Mouse (Mus musculus) lung, postnatal 0 days (tissue): ENCODE results near the gene Fry. TPM values are rescaled to one million over a fixed set of nuclear protein-coding genes. Genes with fewer than 3 reads are reported as not detected.

Experiments
- ATAC-seq: fragments of 200-750 bp; cut with Nextera tagmentation; 2 replicates; pipeline ENCODE4 v1.8.0; 2017; ENCODE audit warnings: moderate library complexity
- DNase-seq: peaks from one replicate; pipeline ENCODE4 v3.0.0-alpha.2; 2016; ENCODE audit warnings: low spot score
- H3K27ac ChIP-seq: fragments of 300-500 bp; sonication (generic); 2 replicates; pipeline ENCODE4 v1.5.1; 2014; ENCODE audit warnings: antibody characterized with exemption, mild to moderate bottlenecking, low read length, mixed read lengths
- H3K27me3 ChIP-seq: fragments of 300-500 bp; sonication (generic); replicated peaks from 2 replicates; pipeline ENCODE4 v1.6.1; 2014; ENCODE audit warnings: low read length, mixed read lengths; ENCODE audit not compliant: insufficient read depth
- H3K36me3 ChIP-seq: fragments of 300-500 bp; sonication (generic); 2 replicates; pipeline ENCODE4 v1.6.1; 2014; ENCODE audit warnings: low read length, mixed read lengths; ENCODE audit not compliant: insufficient read depth
- H3K4me1 ChIP-seq: fragments of 300-500 bp; sonication (generic); 2 replicates; pipeline ENCODE4 v1.6.1; 2014; ENCODE audit warnings: antibody characterized with exemption, low read depth, low read length, mixed read lengths; ENCODE audit not compliant: insufficient read depth
- H3K4me2 ChIP-seq: fragments of 300-500 bp; sonication (generic); replicated peaks from 2 replicates; pipeline ENCODE4 v1.6.1; 2014; ENCODE audit warnings: low read depth, mild to moderate bottlenecking, low read length, moderate library complexity, mixed read lengths
- H3K4me3 ChIP-seq: fragments of 300-500 bp; sonication (generic); 2 replicates; pipeline ENCODE4 v1.5.1; 2014; ENCODE audit warnings: low read depth, low read length
- H3K9ac ChIP-seq: fragments of 300-500 bp; sonication (generic); replicated peaks from 2 replicates; pipeline ENCODE4 v1.6.1; 2014; ENCODE audit warnings: low read depth, mild to moderate bottlenecking
- H3K9me3 ChIP-seq: fragments of 300-500 bp; sonication (generic); 2 replicates; pipeline ENCODE4 v1.6.1; 2016; ENCODE audit warnings: low read length, mixed read lengths
- CTCF ChIP-seq: IDR thresholded peaks from 2 replicates; pipeline ENCODE4 v1.5.1; 2016; ENCODE audit warnings: antibody characterized with exemption, mild to moderate bottlenecking
- EP300 ChIP-seq: IDR thresholded peaks from 2 replicates; pipeline ENCODE4 v1.6.1; 2016; ENCODE audit warnings: antibody characterized with exemption, mild to moderate bottlenecking, control low read depth
- WGBS: fragments of 180-500 bp; shearing (Covaris S2); extraction: QIAGEN DNeasy Blood & Tissue Kit; methylation state at CpG from one replicate; pipeline ENCODE4 v1.1.7; 2014; 5-methylcytosine and 5-hydroxymethylcytosine counted together
- polyA plus RNA-seq: library from polyadenylated mRNA; unstranded; fragments of >200 nt; fragmentation: Nextera tagmentation; extraction: Ambion mirVana; gene quantifications from 2 replicates; pipeline ENCODE4 v1.2.1, GENCODE M21; 2015

Fry gene
- polyA plus RNA-seq, 1 experiment from 2014 or later, result 20.8 TPM

DNA sequence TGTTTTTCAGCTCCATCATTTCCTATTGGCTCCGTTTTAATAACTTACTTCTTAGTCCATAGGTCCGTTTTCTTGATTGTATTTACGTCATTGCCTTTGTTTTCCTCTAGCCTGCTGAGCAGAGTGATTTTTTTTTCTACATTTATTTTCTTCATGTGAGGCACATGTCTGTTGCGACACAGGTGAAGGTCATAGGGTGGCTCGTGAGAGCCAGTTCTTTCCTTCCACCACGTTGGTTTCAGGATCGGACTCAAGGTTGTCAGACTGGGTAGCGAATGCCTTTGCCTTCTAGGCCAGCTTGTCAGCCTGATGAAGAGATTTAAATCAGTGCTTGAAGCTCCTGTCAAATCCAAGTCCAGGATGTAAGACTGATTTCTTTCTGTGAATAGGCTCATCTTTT, 101.0 kb downstream of the Fry start:
- Histone ChIP-seq H3K4me1 (no peaks in the 10 kb centered on the region), H3K9me3 (no peaks in the 10 kb centered on the region), H3K9ac (no peak overlapping the region), H3K27ac (no peak overlapping the region), H3K4me3 (no peak overlapping the region), H3K27me3 (no peaks in the 10 kb centered on the region), H3K4me2 (no peak overlapping the region), H3K36me3 (no peaks in the 10 kb centered on the region)
- 76% methylated on average over 8 of the region's 8 CpGs for WGBS
- DNase-seq (no peak), ATAC-seq (no peak)
- TF ChIP-seq CTCF (no peak), EP300 (no peak)

DNA sequence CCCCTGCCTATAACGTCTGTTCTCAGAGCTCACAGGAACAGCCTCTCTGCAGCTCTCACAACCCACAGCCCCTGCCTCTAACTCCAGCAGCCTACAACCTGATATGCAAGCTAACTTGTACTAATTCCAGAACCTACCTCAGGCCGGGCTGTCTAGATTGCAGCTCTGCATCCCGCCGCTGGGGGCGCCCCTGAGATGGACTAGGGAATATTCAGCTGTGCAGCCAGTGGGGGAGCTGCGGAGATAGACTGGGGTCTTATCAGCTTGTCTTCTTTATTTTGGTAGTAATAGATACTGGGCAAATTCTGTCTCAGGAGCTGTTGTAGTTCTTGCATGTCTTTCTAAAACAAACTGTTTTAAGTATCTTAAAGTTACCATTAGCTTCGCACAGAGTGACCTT, 101.9 kb downstream of the Fry start:
- Histone ChIP-seq H3K9me3 (no peaks in the 10 kb centered on the region), H3K4me1 (no peaks in the 10 kb centered on the region), H3K4me2 (no peak overlapping the region), H3K4me3 (no peak overlapping the region), H3K36me3 (no peaks in the 10 kb centered on the region), H3K27me3 (no peaks in the 10 kb centered on the region), H3K27ac (no peak overlapping the region), H3K9ac (no peak overlapping the region)
- peak; percentile 80 for TF ChIP-seq CTCF
- TF ChIP-seq EP300, result no peak
- DNase-seq (peak; percentile 41), ATAC-seq (no peak)
- WGBS, result 35% methylated on average over 7 of the region's 7 CpGs

DNA sequence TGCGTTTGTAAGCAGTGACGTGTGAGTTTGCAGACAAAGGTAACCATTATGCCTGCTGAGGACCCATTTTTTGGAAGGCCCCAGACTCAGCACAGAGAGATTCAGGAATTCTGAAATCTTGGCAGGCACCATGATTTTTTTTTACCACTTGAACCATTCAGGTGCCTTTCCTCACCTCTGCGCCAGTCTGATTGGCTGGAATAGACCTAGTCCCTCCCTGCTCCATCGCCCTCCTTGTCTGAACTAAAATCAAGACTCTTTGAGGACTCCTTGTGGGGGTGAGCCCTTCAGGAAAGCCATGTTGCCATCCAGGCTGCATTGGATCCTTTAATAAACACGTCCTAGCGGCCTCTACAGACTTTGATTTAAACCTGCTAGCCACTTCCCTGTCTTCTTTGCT, 103.4 kb downstream of the Fry start:
- ATAC-seq (no peak), DNase-seq (no peak)
- Histone ChIP-seq H3K27me3 (no peaks in the 10 kb centered on the region), H3K4me2 (no peak overlapping the region), H3K4me3 (no peak overlapping the region), H3K27ac (no peak overlapping the region), H3K36me3 (no peaks in the 10 kb centered on the region), H3K9me3 (no peaks in the 10 kb centered on the region), H3K9ac (no peak overlapping the region), H3K4me1 (no peaks in the 10 kb centered on the region)
- WGBS, result 74% methylated on average over 6 of the region's 6 CpGs
- no peak for TF ChIP-seq EP300
- no peak for TF ChIP-seq CTCF

DNA sequence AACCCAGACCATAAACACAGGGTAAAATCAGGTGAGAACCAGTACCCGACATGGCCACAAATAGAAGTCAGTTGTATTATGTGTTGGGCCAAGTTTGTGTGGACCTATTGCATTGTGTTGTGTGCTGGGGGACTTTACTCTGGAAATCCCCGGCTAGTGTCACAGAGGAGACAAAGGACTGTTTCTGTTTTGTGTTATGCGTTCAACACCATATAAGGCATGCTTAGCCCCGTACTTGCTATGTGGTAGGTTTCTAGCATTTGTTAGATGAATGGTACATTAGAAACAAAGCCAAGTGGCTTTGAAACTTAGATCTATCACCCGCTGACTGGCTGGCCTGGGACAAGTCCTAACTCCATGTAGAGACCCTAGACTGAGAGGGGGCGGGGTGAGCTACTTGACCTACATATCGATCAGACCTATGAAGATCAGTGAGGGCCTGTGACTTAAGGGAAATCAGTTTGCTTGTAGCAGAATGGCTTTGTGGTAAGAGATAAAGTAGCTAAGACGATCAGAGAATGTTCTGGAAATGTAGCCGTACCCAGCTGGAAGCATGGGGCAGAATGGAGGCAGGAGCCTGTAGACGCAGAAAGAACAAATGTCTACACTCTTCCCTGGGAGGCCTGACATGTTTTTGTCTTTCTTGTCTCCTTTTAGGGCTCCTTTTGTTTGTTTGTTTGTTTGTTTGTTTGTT, 105.2 kb downstream of the Fry start:
- ATAC-seq (no peak), DNase-seq (no peak)
- Histone ChIP-seq H3K36me3 (no peaks in the 10 kb centered on the region), H3K27me3 (no peaks in the 10 kb centered on the region), H3K4me2 (no peak overlapping the region), H3K4me1 (no peaks in the 10 kb centered on the region), H3K27ac (no peak overlapping the region), H3K9me3 (no peaks in the 10 kb centered on the region), H3K4me3 (no peak overlapping the region), H3K9ac (no peak overlapping the region)
- TF ChIP-seq EP300 (no peak), CTCF (no peak)
- 88% methylated on average over 10 of the region's 10 CpGs for WGBS

DNA sequence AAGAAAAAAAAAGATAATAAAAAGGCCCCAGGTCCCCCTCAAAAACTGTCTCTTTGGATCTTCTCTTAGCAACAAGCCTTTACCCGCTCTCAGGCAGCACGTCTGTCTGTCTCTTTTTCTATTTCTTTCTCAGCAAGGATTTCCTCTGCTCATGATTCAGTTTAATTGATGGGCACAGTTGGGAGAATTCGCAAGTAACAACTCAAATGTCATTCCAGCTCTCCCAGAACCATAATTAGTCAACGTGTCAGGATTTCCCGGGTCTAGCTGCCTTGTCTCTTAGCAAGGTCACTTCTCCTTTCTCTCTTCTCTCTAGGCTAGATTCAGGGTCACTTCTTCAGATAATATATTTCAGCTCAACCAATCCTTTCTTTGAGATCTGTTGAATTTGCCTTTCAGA, 110.6 kb downstream of the Fry start:
- Histone ChIP-seq H3K4me1 (no peaks in the 10 kb centered on the region), H3K4me3 (no peak overlapping the region), H3K36me3 (no peaks in the 10 kb centered on the region), H3K27ac (no peak overlapping the region), H3K27me3 (no peaks in the 10 kb centered on the region), H3K9me3 (no peaks in the 10 kb centered on the region), H3K9ac (no peak overlapping the region), H3K4me2 (no peak overlapping the region)
- DNase-seq (no peak), ATAC-seq (no peak)
- WGBS, result 60% methylated on average over 5 of the region's 5 CpGs
- TF ChIP-seq CTCF (no peak), EP300 (no peak)

DNA sequence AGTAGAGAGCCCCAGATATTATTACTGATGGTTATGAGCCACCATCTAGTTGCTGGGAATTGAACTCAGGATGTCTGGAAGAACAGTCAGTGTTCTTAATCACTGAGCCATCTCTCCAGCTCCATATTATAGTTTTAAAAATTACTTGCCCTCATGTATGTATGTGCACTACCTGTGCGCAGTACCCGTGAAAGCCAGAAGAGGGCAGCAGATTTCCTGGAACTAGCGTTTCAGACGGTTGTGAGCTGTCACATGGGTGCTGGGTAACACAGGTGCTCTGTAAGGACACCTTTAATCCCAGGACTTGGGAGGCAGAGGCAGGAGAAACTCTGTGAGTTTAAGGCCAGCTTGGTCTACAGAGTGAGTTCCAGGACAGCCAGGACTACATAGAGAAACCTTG, 111.3 kb downstream of the Fry start:
- DNase-seq, result no peak
- no peak for ATAC-seq
- 90% methylated on average over 4 of the region's 4 CpGs for WGBS
- no peaks in the 10 kb centered on the region for H3K36me3 ChIP-seq
- no peak overlapping the region for H3K27ac ChIP-seq
- no peak overlapping the region for H3K4me2 ChIP-seq
- H3K9ac ChIP-seq, result no peak overlapping the region
- peak; percentile 42 for TF ChIP-seq CTCF
- no peak for TF ChIP-seq EP300
- H3K4me1 ChIP-seq, result no peaks in the 10 kb centered on the region
- H3K27me3 ChIP-seq, result no peaks in the 10 kb centered on the region
- H3K4me3 ChIP-seq, result no peak overlapping the region
- H3K9me3 ChIP-seq, result no peaks in the 10 kb centered on the region
